Mouse (Mus musculus) E14TG2a.4 (cell line): ENCODE data around the gene Tssc4.

Experiments
- CTCF ChIP-seq: conservative IDR thresholded peaks from 2 replicates; pipeline ENCODE4 v1.5.1; 2014; ENCODE audit warnings: low read length
- POU5F1 ChIP-seq: IDR thresholded peaks from 2 replicates; pipeline ENCODE4 v1.6.1; 2014; ENCODE audit warnings: low read length, borderline replicate concordance

DNA sequence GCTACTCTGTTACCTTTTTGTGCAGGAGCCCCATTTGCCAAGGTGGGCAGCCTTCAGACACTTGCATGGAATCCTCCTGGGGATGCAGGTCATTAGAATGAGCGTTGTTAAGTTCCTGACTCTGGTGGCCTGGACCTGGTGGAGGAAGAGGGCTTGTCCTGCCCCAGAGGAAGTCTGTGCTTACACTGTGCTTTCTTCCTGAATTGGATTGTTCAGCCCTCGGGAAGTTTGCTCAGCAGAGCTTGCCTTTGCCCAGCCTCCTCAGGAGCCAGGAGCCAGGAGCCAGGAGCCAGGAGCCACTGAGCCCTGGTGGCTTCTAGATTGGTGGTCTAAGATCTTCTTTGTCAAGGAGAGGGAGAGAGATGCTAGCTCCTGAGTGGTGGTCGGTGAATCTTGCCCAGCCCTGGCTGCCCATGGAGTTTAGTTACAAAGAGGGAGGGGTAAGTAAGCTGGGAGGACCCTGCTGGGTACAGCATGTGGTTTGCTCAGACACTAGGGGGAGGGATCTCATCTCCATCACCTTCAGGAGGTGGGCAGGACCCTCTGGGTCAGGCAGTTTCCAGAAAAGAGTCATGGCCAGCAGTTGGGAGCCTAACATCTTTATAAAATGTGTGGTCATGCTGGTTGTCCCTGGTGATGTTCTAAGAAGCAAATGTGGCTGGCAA lies 40.1 kb downstream of the Tssc4 start:
- TF ChIP-seq CTCF (no peak), POU5F1 (no peak)
